Mouse (Mus musculus) frontal cortex, adult (tissue): Measurements from ENCODE around the gene Nupl1.

Source experiments
- ATAC-seq: cut with Nextera tagmentation; 2 replicates; pipeline ENCODE4 v1.9.2; 2017; ENCODE audit warnings: mild to moderate bottlenecking, moderate library complexity, mixed read lengths; ENCODE audit not compliant: low TSS enrichment

Nupl1 gene

GRCm38 (mm10) chr14:60152373-60152772 is 98.9 kb downstream of the Nupl1 start:
- no peak for ATAC-seq

- ATAC-seq = no peak
Observed at GRCm38 (mm10) chr14:60148893-60149292, 102.3 kb downstream of the Nupl1 start.

GRCm38 (mm10) chr14:60143234-60143633 is 108.0 kb downstream of the Nupl1 start:
- ATAC-seq = no peak

- ATAC-seq = no peak
Observed at GRCm38 (mm10) chr14:60138339-60138738, 112.9 kb downstream of the Nupl1 start.

- ATAC-seq = no peak
Observed at GRCm38 (mm10) chr14:60137812-60138211, 113.4 kb downstream of the Nupl1 start.

- ATAC-seq = no peak
Observed at GRCm38 (mm10) chr14:60135801-60136200, 115.4 kb downstream of the Nupl1 start.

- ATAC-seq = no peak
Observed at GRCm38 (mm10) chr14:60134720-60135119, 116.5 kb downstream of the Nupl1 start.
